Mouse (Mus musculus) T-helper 1 cell (primary cell): ENCODE data around the gene Tssk6.

Experiments
- in situ Hi-C: fragments of 300-600 bp; cut with MboI, MseI; formaldehyde crosslinking; loops from one replicate; pipeline ENCODE4 v1.15.1; 2025; ENCODE audit warnings: high pct_unique_total_duplicates

Tssk6 gene

GRCm38 (mm10) chr8:69884141-69884540 is 17.8 kb upstream of the Tssk6 start:
- in situ Hi-C loops: no loop called here

GRCm38 (mm10) chr8:69887289-69888243 is 14.4 kb upstream of the Tssk6 start, which contains the start of gene Cilp2:
TSS of gene Cilp2 (minus strand) at chr8:69887687.
- in situ Hi-C loops: no loop called here

- in situ Hi-C loops: no loop called here
Observed at GRCm38 (mm10) chr8:69888244-69888866, 13.6 kb upstream of the Tssk6 start.

GRCm38 (mm10) chr8:69888902-69889301 is 13.1 kb upstream of the Tssk6 start:
- in situ Hi-C loops: no loop called here

GRCm38 (mm10) chr8:69890813-69891241 is 11.2 kb upstream of the Tssk6 start:
- in situ Hi-C loops: no loop called here

- in situ Hi-C loops: no loop called here
Observed at GRCm38 (mm10) chr8:69893863-69894262, 8.1 kb upstream of the Tssk6 start.

GRCm38 (mm10) chr8:69894836-69895332 is 7.1 kb upstream of the Tssk6 start:
- in situ Hi-C loops: no loop called here

GRCm38 (mm10) chr8:69895772-69896451 is 6.1 kb upstream of the Tssk6 start:
- in situ Hi-C loops: no loop called here

- in situ Hi-C loops: no loop called here
Observed at GRCm38 (mm10) chr8:69897857-69898256, 4.1 kb upstream of the Tssk6 start.

- in situ Hi-C loops: no loop called here
Observed at GRCm38 (mm10) chr8:69899876-69900275, 2.1 kb upstream of the Tssk6 start.

GRCm38 (mm10) chr8:69900895-69901451 is 1.0 kb upstream of the Tssk6 start:
- in situ Hi-C loops: no loop called here

- in situ Hi-C loops: no loop called here
Observed at GRCm38 (mm10) chr8:69901484-69902162, 361 bp upstream of the Tssk6 start.

- in situ Hi-C loops: no loop called here
Observed at GRCm38 (mm10) chr8:69903063-69903542, 1.1 kb downstream of the Tssk6 start.

GRCm38 (mm10) chr8:69904096-69904495 is 2.1 kb downstream of the Tssk6 start:
- in situ Hi-C loops: no loop called here

- in situ Hi-C loops: no loop called here
Observed at GRCm38 (mm10) chr8:69906260-69906659, 4.3 kb downstream of the Tssk6 start.

- in situ Hi-C loops: no loop called here
Observed at GRCm38 (mm10) chr8:69907106-69907505, 5.1 kb downstream of the Tssk6 start.

GRCm38 (mm10) chr8:69911917-69912316 is 9.9 kb downstream of the Tssk6 start:
- in situ Hi-C loops: no loop called here

- in situ Hi-C loops: no loop called here
Observed at GRCm38 (mm10) chr8:69912478-69913074, 10.6 kb downstream of the Tssk6 start.

- in situ Hi-C loops: no loop called here
Observed at GRCm38 (mm10) chr8:69914526-69914925, 12.5 kb downstream of the Tssk6 start.

- in situ Hi-C loops: loop anchor here (5.0 kb wide), 1 partner anchor 252 kb away; no protein-coding TSS in a partner anchor
Observed at GRCm38 (mm10) chr8:69915748-69916147, 13.8 kb downstream of the Tssk6 start.
